Mouse (Mus musculus) heart, embryonic 15.5 days (tissue): ENCODE measurements at regions not wholly inside any gene's neighbourhood (a gene's known extent, or its start where the extent isn't known, plus 50 kb on each side); places are given as distances from the start of the nearest gene placed in this dataset.

Source experiments
- ATAC-seq: fragments of 200-750 bp; cut with Nextera tagmentation; replicated peaks from 2 replicates; pipeline ENCODE4 v1.8.0; 2017; ENCODE audit warnings: low read depth, moderate TSS enrichment; ENCODE audit not compliant: insufficient number of reproducible peaks, insufficient read depth, low FRiP score
- H3K27ac ChIP-seq: fragments of 300-500 bp; sonication (generic); 2 replicates; pipeline ENCODE4 v1.5.1; 2015; ENCODE audit warnings: mild to moderate bottlenecking, inconsistent platforms
- H3K27me3 ChIP-seq: fragments of 300-500 bp; sonication (generic); 2 replicates; pipeline ENCODE4 v1.6.1; 2015; ENCODE audit warnings: inconsistent platforms
- H3K36me3 ChIP-seq: fragments of 300-500 bp; sonication (generic); 2 replicates; pipeline ENCODE4 v1.6.1; 2015; ENCODE audit warnings: mild to moderate bottlenecking, inconsistent platforms
- H3K4me1 ChIP-seq: fragments of 300-500 bp; sonication (generic); replicated peaks from 2 replicates; pipeline ENCODE4 v1.6.1; 2015; ENCODE audit warnings: inconsistent platforms
- H3K4me2 ChIP-seq: fragments of 300-500 bp; sonication (generic); 2 replicates; pipeline ENCODE4 v1.6.1; 2015; ENCODE audit warnings: inconsistent platforms, mild to moderate bottlenecking, moderate library complexity
- H3K4me3 ChIP-seq: fragments of 300-500 bp; sonication (generic); 2 replicates; pipeline ENCODE4 v1.5.1; 2015; ENCODE audit warnings: mild to moderate bottlenecking, inconsistent platforms
- H3K9ac ChIP-seq: fragments of 300-500 bp; sonication (generic); 2 replicates; pipeline ENCODE4 v1.6.1; 2015; ENCODE audit warnings: mild to moderate bottlenecking, inconsistent platforms
- H3K9me3 ChIP-seq: fragments of 300-500 bp; sonication (generic); replicated peaks from 2 replicates; pipeline ENCODE4 v1.6.1; 2016; ENCODE audit warnings: inconsistent platforms
- WGBS: fragments of 180-500 bp; shearing (Covaris S2); methylation state at CpG from one replicate; pipeline ENCODE4 v1.1.7; 2015; ENCODE audit warnings: mixed read lengths; 5-methylcytosine and 5-hydroxymethylcytosine counted together

GRCm38 (mm10) chr2:105528535-105528934 lies 129.4 kb upstream of the Rcn1 start:
- Histone ChIP-seq H3K4me3 (no peak overlapping the region), H3K36me3 (no peaks in the 10 kb centered on the region), H3K4me2 (no peak overlapping the region), H3K4me1 (no peaks in the 10 kb centered on the region), H3K27ac (no peak overlapping the region), H3K27me3 (no peaks in the 10 kb centered on the region), H3K9ac (no peak overlapping the region), H3K9me3 (no peaks in the 10 kb centered on the region)
- 86% methylated on average over 8 of the region's 8 CpGs for WGBS
- ATAC-seq: no peak

GRCm38 (mm10) chr2:105544099-105544498 lies 124.6 kb upstream of the Pax6 start:
- H3K4me1 ChIP-seq: peaks cover 3% of the 10 kb centered on the region; the same call in 1 of the 2 replicates
- H3K9me3 ChIP-seq: no peaks in the 10 kb centered on the region
- H3K4me3 ChIP-seq: peak overlapping the region; percentile 18
- H3K27ac ChIP-seq: no peak overlapping the region
- H3K36me3 ChIP-seq: no peaks in the 10 kb centered on the region
- no peak for ATAC-seq
- H3K27me3 ChIP-seq: no peaks in the 10 kb centered on the region
- no peak overlapping the region for H3K9ac ChIP-seq
- peak overlapping the region; percentile 44 for H3K4me2 ChIP-seq
- WGBS: 44% methylated on average over 13 of the region's 13 CpGs

- no peak overlapping the region for H3K9ac ChIP-seq
- no peak for ATAC-seq
- H3K4me2 ChIP-seq: no peak overlapping the region
- H3K4me1 ChIP-seq: no peaks in the 10 kb centered on the region
- no peaks in the 10 kb centered on the region for H3K9me3 ChIP-seq
- WGBS: 53% methylated on average over 2 of the region's 2 CpGs
- H3K27ac ChIP-seq: no peak overlapping the region
- no peak overlapping the region for H3K4me3 ChIP-seq
- no peaks in the 10 kb centered on the region for H3K36me3 ChIP-seq
- no peaks in the 10 kb centered on the region for H3K27me3 ChIP-seq
These were observed 116.6 kb upstream of the Pax6 start for GRCm38 (mm10) chr2:105552092-105552491.

GRCm38 (mm10) chr2:105586782-105587181 lies 81.9 kb upstream of the Pax6 start:
- Histone ChIP-seq H3K4me1 (0 out of 2 replicates have a peak, but pooled peaks cover 3% of the 10 kb centered on the region), H3K36me3 (no peaks in the 10 kb centered on the region), H3K9ac (no peak overlapping the region), H3K9me3 (no peaks in the 10 kb centered on the region), H3K27me3 (no peaks in the 10 kb centered on the region), H3K27ac (no peak overlapping the region), H3K4me3 (no peak overlapping the region), H3K4me2 (no peak overlapping the region)
- ATAC-seq: no peak
- WGBS: 15% methylated on average over 2 of the region's 2 CpGs

GRCm38 (mm10) chr2:105594131-105594530 lies 74.6 kb upstream of the Pax6 start:
- 68% methylated on average over 2 of the region's 2 CpGs for WGBS

GRCm38 (mm10) chr2:105604553-105605116 lies 64.1 kb upstream of the Pax6 start:
- Histone ChIP-seq H3K4me2 (peak overlapping the region; percentile 16; the same call in 1 of the 2 replicates), H3K27me3 (0 out of 2 replicates have a peak, but pooled peaks cover 2% of the 10 kb centered on the region), H3K4me3 (no peak overlapping the region), H3K36me3 (no peaks in the 10 kb centered on the region), H3K9ac (no peak overlapping the region), H3K27ac (no peak overlapping the region), H3K4me1 (peaks cover 6% of the 10 kb centered on the region; the same call in 1 of the 2 replicates), H3K9me3 (no peaks in the 10 kb centered on the region)
- ATAC-seq: no peak
- WGBS: 38% methylated on average over 11 of the region's 11 CpGs

More at GRCm38 (mm10) chr2:105594131-105594530, 74.6 kb upstream of the Pax6 start:
- Histone ChIP-seq H3K36me3 (no peaks in the 10 kb centered on the region), H3K9me3 (no peaks in the 10 kb centered on the region), H3K27ac (no peak overlapping the region), H3K4me2 (no peak overlapping the region), H3K27me3 (no peaks in the 10 kb centered on the region), H3K4me1 (no peaks in the 10 kb centered on the region), H3K4me3 (no peak overlapping the region), H3K9ac (no peak overlapping the region)
- no peak for ATAC-seq

GRCm38 (mm10) chr2:105607969-105608538 lies 60.6 kb upstream of the Pax6 start:
- Histone ChIP-seq H3K9me3 (no peaks in the 10 kb centered on the region), H3K36me3 (no peaks in the 10 kb centered on the region), H3K9ac (no peak overlapping the region), H3K4me2 (no peak overlapping the region), H3K27me3 (peaks cover 6% of the 10 kb centered on the region; the same call in 1 of the 2 replicates), H3K27ac (no peak overlapping the region), H3K4me1 (peaks cover 13% of the 10 kb centered on the region), H3K4me3 (no peak overlapping the region)
- ATAC-seq: no peak
- 68% methylated on average over 8 of the region's 8 CpGs for WGBS

GRCm38 (mm10) chr2:105608756-105609155 lies 59.9 kb upstream of the Pax6 start:
- H3K27me3 ChIP-seq: peaks cover 7% of the 10 kb centered on the region; the same call in 1 of the 2 replicates
- no peak for ATAC-seq
- H3K27ac ChIP-seq: no peak overlapping the region
- peaks cover 13% of the 10 kb centered on the region for H3K4me1 ChIP-seq
- H3K36me3 ChIP-seq: no peaks in the 10 kb centered on the region
- no peak overlapping the region for H3K9ac ChIP-seq
- H3K4me3 ChIP-seq: no peak overlapping the region
- 63% methylated on average over 7 of the region's 7 CpGs for WGBS
- no peak overlapping the region for H3K4me2 ChIP-seq
- no peaks in the 10 kb centered on the region for H3K9me3 ChIP-seq

GRCm38 (mm10) chr2:105611014-105611413 lies 57.7 kb upstream of the Pax6 start:
- Histone ChIP-seq H3K27me3 (peaks cover 6% of the 10 kb centered on the region; the same call in 1 of the 2 replicates), H3K9me3 (no peaks in the 10 kb centered on the region), H3K4me3 (no peak overlapping the region), H3K27ac (no peak overlapping the region), H3K36me3 (no peaks in the 10 kb centered on the region), H3K4me1 (peaks cover 7% of the 10 kb centered on the region), H3K9ac (no peak overlapping the region), H3K4me2 (no peak overlapping the region)
- 78% methylated on average over 5 of the region's 5 CpGs for WGBS
- no peak for ATAC-seq

- no peak for ATAC-seq
- H3K27me3 ChIP-seq: peaks cover 6% of the 10 kb centered on the region; the same call in 1 of the 2 replicates
- WGBS: 36% methylated on average over 4 of the region's 4 CpGs
- H3K9ac ChIP-seq: no peak overlapping the region
- peaks cover 7% of the 10 kb centered on the region for H3K4me1 ChIP-seq
- H3K4me2 ChIP-seq: peak overlapping the region; percentile 42; the same call in 1 of the 2 replicates
- H3K36me3 ChIP-seq: no peaks in the 10 kb centered on the region
- H3K9me3 ChIP-seq: no peaks in the 10 kb centered on the region
- H3K27ac ChIP-seq: no peak overlapping the region
- no peak overlapping the region for H3K4me3 ChIP-seq
These were observed 57.0 kb upstream of the Pax6 start for GRCm38 (mm10) chr2:105611651-105612050.

GRCm38 (mm10) chr2:105612051-105612664 lies 56.5 kb upstream of the Pax6 start:
- Histone ChIP-seq H3K27ac (no peak overlapping the region), H3K4me3 (peak overlapping the region; percentile 3; the same call in 1 of the 2 replicates), H3K9me3 (no peaks in the 10 kb centered on the region), H3K4me2 (peak overlapping the region; percentile 42), H3K36me3 (no peaks in the 10 kb centered on the region), H3K27me3 (peaks cover 6% of the 10 kb centered on the region; the same call in 1 of the 2 replicates), H3K9ac (no peak overlapping the region), H3K4me1 (peaks cover 7% of the 10 kb centered on the region)
- WGBS: 13% methylated on average over 21 of the region's 21 CpGs
- no peak for ATAC-seq
